Comparison of ENCODE assay signal across 27 mouse cellular contexts in genomic region chr3:50584323-50584722, GRCm38 (mm10).
"Had no signal": no experiment of that assay in that cellular context is flagged by ENCODE, and none has a peak within 500 bp of the region (broad histone marks: within the 10 kb centered on the region; RNA-seq: fewer than 3 reads in every experiment).

No protein-coding gene starts in this region.

- ATAC-seq: forebrain, embryonic 13.5 days; forebrain, embryonic 14.5 days; forebrain, embryonic 15.5 days; forebrain, embryonic 16.5 days; forebrain, postnatal 0 days had no signal

- H3K9me3 ChIP-seq: embryonic facial prominence, embryonic 10.5 days; embryonic facial prominence, embryonic 12.5 days; embryonic facial prominence, embryonic 13.5 days; embryonic facial prominence, embryonic 15.5 days; forebrain, embryonic 10.5 days; forebrain, embryonic 12.5 days; forebrain, embryonic 13.5 days; forebrain, embryonic 15.5 days; heart, embryonic 10.5 days had no signal

- H3K4me3 ChIP-seq: embryonic facial prominence, embryonic 10.5 days; embryonic facial prominence, embryonic 12.5 days; embryonic facial prominence, embryonic 13.5 days; embryonic facial prominence, embryonic 15.5 days; erythroblast, embryonic 14.5 days; forebrain, embryonic 10.5 days; forebrain, embryonic 12.5 days; forebrain, embryonic 13.5 days; forebrain, embryonic 15.5 days; gastrocnemius, adult 2 months; heart, adult 2 months; heart, embryonic 10.5 days had no signal

- DNase-seq: cerebellum, adult 9-11 months; cerebellum, postnatal 10 days; cerebellum, postnatal 14 days; cerebellum, postnatal 25 days; cerebellum, postnatal 36 days; embryo, embryonic 11 days; forebrain, postnatal 0 days; gastrocnemius, adult 2 months; gastrocnemius, postnatal 10 days; gastrocnemius, postnatal 14 days; gastrocnemius, postnatal 25 days; gastrocnemius, postnatal 36 days; heart, adult 11 months; heart, adult 18-20 months; heart, adult 2 months had no signal

- H3K4me1 ChIP-seq: embryonic facial prominence, embryonic 10.5 days; embryonic facial prominence, embryonic 12.5 days; embryonic facial prominence, embryonic 13.5 days; embryonic facial prominence, embryonic 15.5 days; forebrain, embryonic 10.5 days; forebrain, embryonic 12.5 days; forebrain, embryonic 13.5 days; forebrain, embryonic 15.5 days; heart, embryonic 10.5 days had no signal

- H3K9ac ChIP-seq: embryonic facial prominence, embryonic 12.5 days; embryonic facial prominence, embryonic 13.5 days; embryonic facial prominence, embryonic 15.5 days; forebrain, embryonic 12.5 days; forebrain, embryonic 13.5 days; forebrain, embryonic 15.5 days; forebrain, postnatal 0 days had no signal

- H3K27ac ChIP-seq: embryonic facial prominence, embryonic 10.5 days; embryonic facial prominence, embryonic 12.5 days; embryonic facial prominence, embryonic 13.5 days; embryonic facial prominence, embryonic 15.5 days; forebrain, embryonic 10.5 days; forebrain, embryonic 12.5 days; forebrain, embryonic 13.5 days; forebrain, embryonic 15.5 days; gastrocnemius, adult 2 months; heart, adult 2 months; heart, embryonic 10.5 days had no signal

- H3K27me3 ChIP-seq: embryonic facial prominence, embryonic 12.5 days; embryonic facial prominence, embryonic 13.5 days; embryonic facial prominence, embryonic 15.5 days; forebrain, embryonic 12.5 days; forebrain, embryonic 13.5 days; forebrain, embryonic 15.5 days had no signal

- H3K36me3 ChIP-seq: embryonic facial prominence, embryonic 10.5 days; embryonic facial prominence, embryonic 12.5 days; embryonic facial prominence, embryonic 13.5 days; embryonic facial prominence, embryonic 15.5 days; forebrain, embryonic 10.5 days; forebrain, embryonic 12.5 days; forebrain, embryonic 15.5 days; heart, embryonic 10.5 days had no signal
